Mouse (Mus musculus): ENCODE data around the gene Taf5l. TPM values are rescaled to one million over a fixed set of nuclear protein-coding genes. Genes with fewer than 3 reads are reported as not detected.
"Not testable (repeated sequence)": the region's sequence is repeated elsewhere in the genome, so short reads cannot be mapped to it uniquely, and the experiment has no call there.

The Taf5l gene
- total RNA-seq (2021): 10 to 100 TPM; 21.3 to 26.5 TPM
- long read RNA-seq, experiment 1, transcript Taf5l-201 (5 exons, 2,912 nt): minor isoform, 5 of 28 reads
- long read RNA-seq, experiment 1, transcript Taf5l-202 (5 exons, 2,973 nt): major isoform, 9 of 28 reads
- long read RNA-seq, experiment 1, partial matches to known transcripts: 7 of 28 reads
- long read RNA-seq, experiment 1, other reads (novel, unspliced or antisense): 7 of 28 reads
- long read RNA-seq, experiment 2, transcript Taf5l-202 (5 exons, 2,973 nt): major isoform, 7 of 14 reads
- long read RNA-seq, experiment 2, partial matches to known transcripts: 0 of 14 reads
- long read RNA-seq, experiment 2, other reads (novel, unspliced or antisense): 5 of 14 reads

- peak; percentile 94 to 97 for DNase-seq
Measured at GRCm38 (mm10) chr8:124021237-124022227, at the start of gene Taf5l, which contains the start of gene Urb2. Gene Taf5l, minus strand, starts transcription at chr8:124021397. Gene Urb2, plus strand, starts transcription at chr8:124021508.

DNA sequence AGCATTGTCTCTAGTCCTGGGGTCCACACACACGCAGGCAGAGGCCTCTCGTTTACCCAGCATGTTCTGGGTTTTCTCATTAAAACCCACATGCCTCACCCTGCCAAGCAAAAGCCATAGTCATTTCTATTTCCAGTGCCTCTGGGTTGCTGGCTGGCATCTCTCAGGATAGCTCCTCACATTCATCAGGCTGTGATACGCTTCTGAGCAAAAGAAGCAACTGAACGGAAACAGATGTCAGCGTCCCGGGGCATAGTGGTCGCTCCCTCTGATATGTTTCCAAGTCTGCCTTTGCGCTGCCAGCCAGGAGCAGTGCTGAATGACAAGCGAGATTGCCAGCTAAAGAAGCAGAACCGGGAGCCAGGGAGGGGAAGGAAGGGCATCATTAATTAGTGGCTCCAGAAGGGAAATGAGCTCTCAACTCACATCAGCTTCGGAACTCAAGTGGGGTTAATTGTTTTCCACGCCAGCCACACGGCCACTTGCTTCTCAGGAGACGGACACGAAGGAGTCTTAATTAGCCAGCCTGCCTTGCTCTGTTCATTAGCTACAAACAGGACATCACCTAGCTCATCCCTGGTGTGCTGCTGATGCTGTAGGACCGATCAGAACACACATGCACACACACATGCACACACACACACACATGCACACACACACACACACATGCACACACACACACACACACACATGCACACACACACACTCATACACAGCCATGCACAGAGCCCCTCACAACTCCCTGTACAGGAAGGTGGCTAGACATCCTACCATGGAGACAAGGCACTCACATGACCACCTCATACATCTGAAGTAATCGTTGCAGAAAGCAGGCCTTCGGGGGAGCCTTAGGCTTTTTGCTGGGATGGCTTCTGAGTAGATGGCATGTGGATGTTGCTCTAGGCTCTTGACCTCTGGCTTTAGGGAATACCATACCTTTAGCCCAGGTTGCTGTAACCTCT is 49.4 kb upstream of the Taf5l start:
- DNase-seq: peak in 1 of 2 experiments; percentile 7

DNA sequence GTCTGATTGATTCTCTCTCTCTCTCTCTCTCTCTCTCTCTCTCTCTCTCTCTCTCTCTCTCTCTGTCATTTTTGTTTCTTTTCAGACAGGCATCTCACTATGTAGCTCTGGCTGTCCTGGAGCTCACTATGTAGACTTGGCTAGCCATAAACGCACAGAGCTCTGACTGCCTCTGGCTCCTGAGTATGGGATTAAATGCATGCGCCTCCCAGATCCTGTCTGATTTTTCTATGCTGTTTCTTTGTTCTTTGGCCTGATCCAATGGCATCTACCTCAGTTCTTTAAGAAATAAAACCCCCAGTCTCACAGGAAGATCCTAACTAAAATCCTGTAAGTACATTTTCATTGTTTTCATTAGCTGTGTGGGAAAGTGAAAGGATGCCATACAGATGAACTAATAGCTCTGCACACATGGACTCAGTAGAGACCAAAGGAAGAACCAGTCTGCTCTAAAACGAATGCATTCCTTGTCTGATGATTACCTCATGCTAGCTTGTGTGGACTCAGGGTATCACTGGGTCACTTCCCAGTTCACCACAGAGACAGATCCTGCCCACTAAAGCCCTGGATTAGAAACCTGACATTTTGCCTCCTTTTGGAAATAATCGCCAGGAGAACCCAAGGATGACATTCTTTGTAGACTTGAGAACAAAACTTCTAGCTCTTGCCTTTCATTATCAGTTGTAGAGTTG is 46.0 kb upstream of the Taf5l start:
- DNase-seq: no peak

- no peak for DNase-seq
Measured at GRCm38 (mm10) chr8:124066325-124067058, 45.3 kb upstream of the Taf5l start.

GRCm38 (mm10) chr8:124056832-124057655 is 35.8 kb upstream of the Taf5l start:
- DNase-seq: no peak

DNA sequence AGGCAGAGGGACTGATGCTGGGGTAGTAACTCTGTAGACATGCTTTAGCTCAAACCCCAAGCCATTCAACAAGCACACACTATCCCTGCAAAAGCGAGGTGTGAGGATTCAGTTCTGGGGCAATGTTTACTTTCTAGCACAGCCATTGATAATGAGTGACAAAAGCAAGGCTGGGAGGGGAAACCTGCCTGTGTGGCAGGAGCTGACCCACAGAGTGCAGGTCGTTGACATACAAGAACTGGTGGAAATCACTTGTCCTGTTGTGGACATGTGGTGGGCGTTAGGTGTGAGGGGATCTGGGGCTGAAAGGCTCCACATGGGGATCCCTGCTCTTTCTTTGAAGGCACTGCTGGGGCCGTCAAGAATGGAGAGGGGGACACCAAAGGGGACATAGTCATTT is 31.4 kb upstream of the Taf5l start:
- DNase-seq: no peak

GRCm38 (mm10) chr8:124052110-124052509 is 30.9 kb upstream of the Taf5l start:
- DNase-seq: peak; percentile 71 to 76

GRCm38 (mm10) chr8:124045856-124046255 is 24.7 kb upstream of the Taf5l start:
- DNase-seq: no peak

DNA sequence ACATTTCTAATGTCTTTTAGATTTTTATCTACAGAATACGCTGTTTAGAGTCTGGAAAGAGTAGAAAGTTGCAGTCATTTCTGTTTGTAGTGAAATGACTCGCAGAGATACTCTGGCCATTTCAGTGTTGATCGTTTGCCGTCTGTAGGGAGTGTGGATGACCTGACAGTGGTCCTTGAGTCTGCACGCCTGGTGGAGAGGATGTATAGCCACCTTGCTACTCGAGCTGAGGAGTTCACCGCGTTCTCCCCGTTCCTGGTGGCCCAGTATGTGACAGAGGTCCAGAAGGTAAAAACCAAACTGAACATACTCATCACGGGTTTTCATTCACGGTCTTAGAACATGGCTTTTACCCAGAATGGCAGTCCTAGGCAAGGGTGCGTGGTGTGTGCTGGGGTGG is 23.7 kb upstream of the Taf5l start:
- no peak for DNase-seq

- no peak for DNase-seq
Measured at GRCm38 (mm10) chr8:124044421-124044820, 23.2 kb upstream of the Taf5l start.

- DNase-seq: no peak
Measured at GRCm38 (mm10) chr8:124042201-124042600, 21.0 kb upstream of the Taf5l start.

DNA sequence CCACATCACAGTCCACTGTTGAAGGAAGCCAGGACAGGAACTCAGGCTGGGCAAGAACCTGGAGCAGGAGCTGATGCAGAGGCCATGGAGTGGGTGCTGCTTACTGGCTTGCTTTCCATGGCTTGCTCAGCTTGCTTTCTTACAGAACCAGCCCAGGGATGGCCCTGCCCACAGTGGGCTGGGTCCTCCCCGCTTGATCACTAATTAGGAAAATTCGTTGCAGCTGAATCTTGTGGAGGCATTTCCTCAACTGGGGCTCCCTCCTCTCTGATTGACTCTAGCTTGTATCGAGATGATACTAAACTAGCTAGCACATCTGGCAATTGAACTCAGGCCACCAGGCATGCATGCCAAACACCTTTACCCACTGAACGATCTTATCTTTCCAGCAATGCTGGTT is 18.2 kb upstream of the Taf5l start:
- no peak for DNase-seq

GRCm38 (mm10) chr8:124038121-124038520 is 16.9 kb upstream of the Taf5l start:
- DNase-seq: no peak

DNA sequence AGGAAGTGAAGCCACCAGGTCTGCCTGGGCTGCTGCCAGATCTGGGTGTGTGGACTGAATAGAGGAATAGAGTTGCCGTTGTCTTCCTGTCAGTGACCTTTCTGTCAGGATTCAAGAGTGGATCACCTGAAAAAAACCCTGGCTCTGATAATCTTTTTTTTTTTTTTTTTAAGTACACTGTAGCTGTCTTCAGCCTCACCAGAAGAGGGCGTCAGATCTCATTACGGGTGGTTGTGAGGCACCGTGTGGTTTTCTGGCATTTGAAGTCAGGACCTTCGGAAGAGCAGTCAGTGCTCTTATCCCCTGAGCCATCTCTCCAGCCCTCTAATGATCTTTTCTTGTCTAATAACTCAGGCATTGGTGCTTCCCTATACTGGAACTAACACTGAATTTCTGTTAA is 12.2 kb upstream of the Taf5l start:
- DNase-seq: peak in 1 of 2 experiments; percentile 10

DNA sequence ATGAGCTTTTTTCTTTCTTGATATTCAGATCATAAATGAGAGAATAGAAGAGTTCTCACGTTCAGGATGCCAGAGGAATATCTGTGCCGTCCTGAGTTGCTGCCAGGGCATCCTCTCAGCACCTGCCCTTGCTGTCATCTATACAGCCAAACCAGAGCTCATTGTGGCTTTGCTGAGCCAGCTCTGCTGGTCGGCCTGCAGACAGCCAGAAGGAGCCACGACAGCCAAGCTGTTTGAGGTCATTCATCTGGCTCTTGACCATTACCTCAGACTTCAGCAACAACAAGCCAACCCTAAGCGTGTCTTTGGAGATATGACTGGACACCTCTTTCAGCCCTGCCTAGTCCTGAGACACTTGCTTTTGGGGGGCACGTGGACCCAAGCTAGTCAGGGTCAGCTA is 6.6 kb upstream of the Taf5l start:
- DNase-seq: no peak

DNA sequence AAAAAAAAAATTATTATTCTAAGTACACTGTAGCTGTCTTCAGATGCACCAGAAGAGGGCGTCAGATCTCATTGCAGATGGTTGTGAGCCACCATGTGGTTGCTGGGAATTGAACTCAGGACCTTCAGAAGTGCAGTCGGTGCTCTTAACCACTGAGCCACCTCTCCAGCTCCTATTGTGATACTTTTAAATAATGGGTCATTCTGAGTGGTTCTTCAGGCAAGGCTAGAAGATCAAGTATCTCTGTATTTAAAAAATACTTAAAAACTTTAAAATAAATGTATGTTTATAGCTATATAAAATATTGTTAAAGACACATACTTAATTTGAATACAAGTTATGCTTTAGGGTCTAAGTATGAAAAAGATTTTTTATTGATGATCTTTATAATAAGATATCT is 5.1 kb upstream of the Taf5l start:
- not testable (repeated sequence) for DNase-seq

DNA sequence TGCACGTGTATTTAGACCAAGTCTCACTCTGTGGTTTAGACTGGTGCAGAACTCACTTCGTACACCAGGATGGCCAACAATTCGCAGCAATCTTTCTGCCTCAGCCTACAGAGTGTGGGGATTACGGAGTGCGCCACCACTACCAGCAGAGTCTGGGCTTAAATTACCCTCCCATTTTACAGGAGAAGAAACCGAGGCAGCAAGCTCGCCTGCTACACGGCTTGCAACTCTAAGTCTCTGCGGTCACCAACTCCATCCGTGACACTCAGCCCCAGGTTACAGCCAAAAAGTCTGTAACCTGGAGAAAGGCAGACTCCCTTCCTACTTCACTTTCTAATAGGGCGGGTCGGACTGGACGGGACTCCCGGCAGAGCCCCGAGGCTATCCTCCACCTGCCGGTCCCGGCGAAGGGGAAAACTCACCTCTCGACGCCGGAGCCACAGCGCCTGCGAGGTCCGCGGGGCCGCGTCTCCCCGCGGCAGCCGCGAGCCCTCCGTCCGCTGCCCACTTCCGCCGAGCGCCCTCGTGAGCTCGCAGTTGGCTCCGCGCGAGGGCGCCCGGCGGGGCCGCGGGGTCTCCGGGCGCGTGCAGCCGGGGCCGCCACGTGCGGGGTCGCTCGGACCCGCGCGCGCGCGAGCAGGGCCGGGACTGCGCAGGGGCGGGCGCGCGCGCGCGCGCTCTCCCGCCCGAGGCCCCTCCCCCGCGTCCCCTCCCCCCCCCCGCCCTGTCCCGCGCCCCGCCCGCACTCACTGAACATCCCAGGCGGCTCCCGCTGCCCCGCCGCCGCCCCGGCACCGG is 559 bp downstream of the Taf5l start:
- DNase-seq: peak; percentile 60 to 80

GRCm38 (mm10) chr8:124019782-124020181 is 1.4 kb downstream of the Taf5l start:
- DNase-seq: peak; percentile 11 to 22

DNA sequence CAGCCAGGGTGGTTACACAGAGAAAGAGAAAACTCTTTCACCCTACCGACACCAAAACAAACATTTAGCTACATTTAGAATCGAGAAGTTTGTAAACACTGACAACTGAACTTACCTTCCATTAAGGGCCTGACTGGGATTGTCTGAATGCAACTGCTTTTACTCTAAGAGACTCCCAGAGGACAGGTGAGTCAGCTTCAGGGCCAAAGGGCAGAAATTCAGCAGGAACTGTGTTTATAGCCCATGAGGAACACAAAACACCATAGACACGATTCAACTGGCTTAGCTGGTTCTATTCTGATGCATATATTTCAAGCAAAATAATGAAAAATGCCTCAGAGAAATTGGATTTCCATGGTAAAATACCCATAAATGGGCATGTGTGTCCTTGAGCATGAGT is 6.4 kb downstream of the Taf5l start:
- no peak for DNase-seq
